Mouse (Mus musculus) midbrain, embryonic 12.5 days (tissue): Measurements from ENCODE around the gene Negr1. TPM values are rescaled to one million over a fixed set of nuclear protein-coding genes. Genes with fewer than 3 reads are reported as not detected.
A peak's percentile ranks its signal among the peaks of the same experiment; 100 is the strongest.

Experiments used
- ATAC-seq: fragments of 200-750 bp; cut with Nextera tagmentation; 2 replicates; pipeline ENCODE4 v1.8.0; 2017; ENCODE audit warnings: low read depth, moderate TSS enrichment, moderate library complexity; ENCODE audit not compliant: low FRiP score
- H3K27ac ChIP-seq: fragments of 300-500 bp; sonication (generic); replicated peaks from 2 replicates; pipeline ENCODE4 v1.5.1; 2016; ENCODE audit warnings: mild to moderate bottlenecking
- H3K27me3 ChIP-seq: fragments of 300-500 bp; sonication (generic); 2 replicates; pipeline ENCODE4 v1.6.1; 2016; ENCODE audit warnings: mild to moderate bottlenecking
- H3K36me3 ChIP-seq: fragments of 300-500 bp; sonication (generic); 2 replicates; pipeline ENCODE4 v1.6.1; 2016
- H3K4me1 ChIP-seq: fragments of 300-500 bp; sonication (generic); 2 replicates; pipeline ENCODE4 v1.6.1; 2016
- H3K4me2 ChIP-seq: fragments of 300-500 bp; sonication (generic); replicated peaks from 2 replicates; pipeline ENCODE4 v1.6.1; 2016; ENCODE audit warnings: mild to moderate bottlenecking, moderate library complexity
- H3K4me3 ChIP-seq: fragments of 300-500 bp; sonication (generic); 2 replicates; pipeline ENCODE4 v1.5.1; 2016; ENCODE audit warnings: mild to moderate bottlenecking
- H3K9ac ChIP-seq: fragments of 300-500 bp; sonication (generic); replicated peaks from 2 replicates; pipeline ENCODE4 v1.6.1; 2016; ENCODE audit warnings: mild to moderate bottlenecking, moderate library complexity
- H3K9me3 ChIP-seq: fragments of 300-500 bp; sonication (generic); 2 replicates; pipeline ENCODE4 v1.6.1; 2016; ENCODE audit warnings: mild to moderate bottlenecking
- WGBS: fragments of 180-500 bp; shearing (Covaris S2); methylation state at CpG from one replicate; pipeline ENCODE4 v1.1.7; 2016; 5-methylcytosine and 5-hydroxymethylcytosine counted together
- polyA plus RNA-seq: library from polyadenylated mRNA; unstranded; fragments of >200 nt; fragmentation: Nextera tagmentation; extraction: Ambion mirVana; gene quantifications from 2 replicates; pipeline ENCODE4 v1.2.1, GENCODE M21; 2016

Gene Negr1
- polyA plus RNA-seq, 1 experiment from 2014 or later: 12.8 TPM

DNA sequence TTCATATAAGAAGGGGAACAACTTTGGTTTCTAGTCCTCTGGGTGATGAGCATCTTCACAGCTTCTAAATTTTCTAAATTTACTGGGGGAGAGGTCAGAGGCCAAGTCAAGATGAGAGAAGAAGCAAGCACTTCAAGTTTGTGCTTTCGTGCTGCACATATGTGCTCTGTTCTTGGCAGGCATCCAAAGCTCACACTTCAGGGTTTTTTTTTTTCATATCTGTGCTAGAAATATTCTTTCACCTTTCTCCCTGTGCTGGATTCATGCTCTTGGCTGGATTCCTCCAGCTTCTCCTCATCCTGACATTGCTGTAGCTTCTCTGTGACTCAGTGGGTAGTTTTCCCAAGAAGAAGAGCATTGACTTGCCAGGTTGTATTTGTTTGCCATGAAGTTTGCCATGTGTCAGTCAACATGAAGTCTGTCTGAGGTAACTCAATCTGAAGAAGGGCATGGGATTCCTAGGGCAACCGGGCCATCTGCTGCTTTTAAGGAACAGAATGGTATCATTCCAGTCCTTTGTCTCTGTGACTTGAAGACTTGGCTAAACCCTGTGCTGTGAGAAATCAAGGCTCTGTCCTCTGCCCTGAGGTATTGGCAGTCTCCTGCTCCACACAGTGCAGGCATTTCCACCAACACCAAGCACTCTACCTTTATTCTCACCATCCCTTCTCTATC lies 204.7 kb downstream of the Negr1 start:
- Histone ChIP-seq H3K27me3 (no peaks in the 10 kb centered on the region), H3K9ac (no peak overlapping the region), H3K4me3 (no peak overlapping the region), H3K9me3 (no peaks in the 10 kb centered on the region), H3K36me3 (no peaks in the 10 kb centered on the region), H3K4me1 (0 out of 2 replicates have a peak, but pooled peaks cover 2% of the 10 kb centered on the region), H3K4me2 (no peak overlapping the region), H3K27ac (no peak overlapping the region)
- 78% methylated on average over 2 of the region's 2 CpGs for WGBS
- no peak for ATAC-seq

DNA sequence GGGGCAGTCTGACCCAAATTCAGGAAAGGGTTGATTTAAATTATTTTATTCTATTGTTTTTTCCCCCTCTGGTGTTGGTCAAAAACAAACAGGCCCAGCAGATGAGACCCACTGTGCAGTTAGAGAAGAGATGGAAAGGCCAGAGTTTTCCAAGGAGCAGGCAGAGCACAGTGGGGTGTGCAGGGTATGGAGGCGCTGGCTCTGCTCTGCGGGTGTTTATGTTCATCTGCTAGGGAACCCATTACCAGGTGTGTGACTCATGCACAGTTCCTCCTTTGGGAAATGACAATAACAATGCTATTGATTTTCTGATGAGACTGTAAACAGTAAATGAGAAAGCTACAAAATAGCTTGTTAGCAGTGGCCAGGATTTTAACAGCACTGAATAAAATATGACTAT lies 210.0 kb downstream of the Negr1 start:
- Histone ChIP-seq H3K27ac (no peak overlapping the region), H3K9me3 (no peaks in the 10 kb centered on the region), H3K27me3 (no peaks in the 10 kb centered on the region), H3K9ac (no peak overlapping the region), H3K4me2 (no peak overlapping the region), H3K4me3 (no peak overlapping the region), H3K36me3 (no peaks in the 10 kb centered on the region), H3K4me1 (0 out of 2 replicates have a peak, but pooled peaks cover 2% of the 10 kb centered on the region)
- no peak for ATAC-seq
- WGBS: 80% methylated on average over 2 of the region's 2 CpGs

DNA sequence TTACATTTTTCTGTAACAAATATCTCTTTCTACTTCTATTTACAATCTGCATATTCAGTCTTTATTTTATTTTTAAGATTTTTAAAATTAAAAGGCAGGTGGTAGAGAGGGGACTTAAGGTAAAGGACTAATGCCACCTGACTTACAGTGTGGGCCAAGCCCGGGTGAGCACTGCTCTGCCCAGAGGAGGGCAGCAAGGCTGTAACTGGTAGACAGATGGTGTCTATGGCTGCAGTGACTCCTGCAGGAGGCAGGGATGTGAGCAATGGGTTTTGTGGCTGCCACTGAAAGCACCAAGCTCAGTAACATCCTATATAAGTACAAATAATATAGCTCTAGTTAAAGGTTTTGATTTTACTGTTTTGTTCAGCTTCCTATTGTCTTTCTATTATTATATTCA lies 210.5 kb downstream of the Negr1 start:
- H3K9ac ChIP-seq: no peak overlapping the region
- H3K4me1 ChIP-seq: 0 out of 2 replicates have a peak, but pooled peaks cover 2% of the 10 kb centered on the region
- no peaks in the 10 kb centered on the region for H3K36me3 ChIP-seq
- no peak overlapping the region for H3K4me2 ChIP-seq
- no peak overlapping the region for H3K27ac ChIP-seq
- H3K27me3 ChIP-seq: no peaks in the 10 kb centered on the region
- no peaks in the 10 kb centered on the region for H3K9me3 ChIP-seq
- peak; percentile 68 for ATAC-seq
- 56% methylated on average over 1 of the region's 1 CpGs for WGBS
- H3K4me3 ChIP-seq: no peak overlapping the region

DNA sequence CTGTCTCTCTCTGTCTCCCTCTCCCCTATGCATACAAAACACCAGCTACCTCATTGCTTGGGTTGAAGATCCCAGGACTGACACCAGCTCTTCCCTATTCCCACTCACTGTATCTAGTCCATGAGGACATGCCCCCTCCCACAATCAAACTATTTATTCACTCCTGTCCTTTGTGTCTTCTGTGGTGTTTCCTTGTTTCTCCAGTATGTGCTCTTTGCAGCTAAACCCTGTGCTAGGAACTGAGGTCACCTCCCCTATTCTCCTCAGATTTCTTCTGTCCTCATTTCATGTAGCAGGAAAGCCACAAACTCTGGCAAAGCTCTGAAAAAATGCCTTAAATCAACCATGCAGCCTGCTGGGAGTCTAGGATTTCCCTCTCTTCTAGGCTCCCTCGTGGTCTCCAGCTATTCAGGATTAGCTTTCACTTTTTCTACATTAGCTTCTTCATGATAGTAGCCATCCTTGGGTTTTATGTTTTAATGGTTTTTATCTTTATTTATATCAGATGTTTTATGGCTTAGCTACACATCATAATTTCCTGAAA lies 222.8 kb downstream of the Negr1 start:
- no peak for ATAC-seq
- Histone ChIP-seq H3K9me3 (no peaks in the 10 kb centered on the region), H3K27me3 (no peaks in the 10 kb centered on the region), H3K4me2 (no peak overlapping the region), H3K4me1 (no peaks in the 10 kb centered on the region), H3K36me3 (no peaks in the 10 kb centered on the region), H3K27ac (no peak overlapping the region), H3K4me3 (no peak overlapping the region), H3K9ac (no peak overlapping the region)
- WGBS: 39% methylated on average over 1 of the region's 1 CpGs

DNA sequence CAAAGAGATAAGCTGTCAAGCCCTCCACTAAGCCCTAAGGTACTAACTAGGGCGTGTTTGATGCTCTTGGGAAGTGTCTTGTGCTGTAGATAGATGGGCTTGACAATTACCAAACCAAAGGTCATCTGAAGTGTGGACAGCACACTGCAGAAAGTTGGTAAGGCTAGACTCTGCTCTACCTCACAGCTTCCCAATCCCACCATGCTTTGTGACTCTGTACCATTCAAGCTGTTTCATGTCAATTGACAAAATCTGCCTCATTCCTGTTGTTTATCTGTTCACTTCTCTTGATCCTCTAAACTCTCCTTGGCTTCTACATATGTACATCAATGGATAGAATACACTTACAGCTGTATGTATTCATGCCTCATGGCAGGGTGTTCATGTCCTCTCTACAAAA lies 224.8 kb downstream of the Negr1 start:
- 85% methylated on average over 1 of the region's 1 CpGs for WGBS
- H3K4me3 ChIP-seq: no peak overlapping the region
- H3K27ac ChIP-seq: no peak overlapping the region
- H3K9ac ChIP-seq: no peak overlapping the region
- no peak for ATAC-seq
- H3K27me3 ChIP-seq: no peaks in the 10 kb centered on the region
- H3K36me3 ChIP-seq: no peaks in the 10 kb centered on the region
- no peaks in the 10 kb centered on the region for H3K4me1 ChIP-seq
- H3K4me2 ChIP-seq: no peak overlapping the region
- H3K9me3 ChIP-seq: no peaks in the 10 kb centered on the region

DNA sequence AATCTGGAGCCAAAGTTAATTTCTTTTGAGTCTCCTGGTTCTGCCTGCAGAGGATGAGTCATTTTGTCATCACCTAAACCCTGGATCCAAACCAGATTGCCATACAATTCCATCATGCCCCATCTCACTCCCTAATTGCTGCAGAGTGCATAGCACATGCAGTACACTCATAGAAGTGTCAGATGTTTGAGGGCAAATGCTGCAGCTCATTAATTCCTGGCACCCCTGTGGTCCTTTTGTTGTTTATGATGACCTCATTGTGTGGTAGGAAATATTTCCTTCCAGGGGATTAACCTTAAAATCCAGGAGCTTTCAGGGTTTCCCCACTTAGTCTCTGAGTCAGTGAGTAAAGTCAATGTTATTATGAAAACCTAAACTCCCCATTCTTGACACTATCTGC lies 229.6 kb downstream of the Negr1 start:
- H3K36me3 ChIP-seq: no peaks in the 10 kb centered on the region
- H3K4me1 ChIP-seq: peaks cover 3% of the 10 kb centered on the region; the same call in 1 of the 2 replicates
- no peak overlapping the region for H3K9ac ChIP-seq
- no peaks in the 10 kb centered on the region for H3K9me3 ChIP-seq
- no peak overlapping the region for H3K4me3 ChIP-seq
- no peak for ATAC-seq
- H3K27ac ChIP-seq: no peak overlapping the region
- no peaks in the 10 kb centered on the region for H3K27me3 ChIP-seq
- H3K4me2 ChIP-seq: no peak overlapping the region

DNA sequence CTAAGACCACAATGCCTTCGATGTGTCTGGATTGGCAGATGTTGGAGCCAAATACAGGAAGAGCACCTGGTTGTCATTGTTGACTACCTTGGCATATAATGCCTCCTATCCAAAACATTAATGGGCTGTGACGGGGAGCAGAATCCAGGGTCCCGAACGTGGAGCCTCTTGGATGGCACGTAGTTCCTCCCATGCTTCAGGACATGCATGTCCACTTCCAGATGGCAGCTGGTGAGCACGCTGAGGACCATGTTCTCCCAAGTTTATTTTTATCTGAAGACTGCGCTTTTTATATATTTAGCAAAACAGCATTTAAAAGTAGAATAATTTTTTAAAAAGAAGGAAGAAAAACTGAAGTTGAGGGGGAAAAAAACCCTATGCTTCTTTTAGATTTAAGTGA lies 231.1 kb downstream of the Negr1 start:
- no peaks in the 10 kb centered on the region for H3K27me3 ChIP-seq
- 92% methylated on average over 7 of the region's 7 CpGs for WGBS
- no peaks in the 10 kb centered on the region for H3K36me3 ChIP-seq
- no peak overlapping the region for H3K9ac ChIP-seq
- no peak overlapping the region for H3K4me3 ChIP-seq
- H3K9me3 ChIP-seq: no peaks in the 10 kb centered on the region
- H3K4me2 ChIP-seq: no peak overlapping the region
- peaks cover 4% of the 10 kb centered on the region; the same call in 1 of the 2 replicates for H3K4me1 ChIP-seq
- ATAC-seq: no peak
- no peak overlapping the region for H3K27ac ChIP-seq

DNA sequence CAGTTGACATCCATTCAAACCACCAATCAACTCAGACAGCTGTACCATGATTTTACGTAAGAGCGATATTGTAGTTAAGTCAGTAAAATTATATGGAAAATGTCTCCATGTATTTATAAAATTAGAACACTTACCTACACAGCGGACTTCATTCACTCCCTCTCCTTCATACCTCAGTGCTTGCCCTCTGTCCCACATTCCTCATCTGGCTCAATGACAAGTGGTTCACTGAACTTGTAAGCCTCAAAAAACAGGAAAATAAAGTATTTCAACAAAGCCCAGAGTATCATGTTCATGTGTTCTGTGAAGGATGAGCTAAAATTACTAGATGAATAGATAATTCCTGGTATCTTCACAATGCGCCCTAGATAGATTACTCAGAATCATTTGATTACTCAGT lies 232.5 kb downstream of the Negr1 start:
- peaks cover 4% of the 10 kb centered on the region; the same call in 1 of the 2 replicates for H3K4me1 ChIP-seq
- ATAC-seq: no peak
- no peak overlapping the region for H3K27ac ChIP-seq

DNA sequence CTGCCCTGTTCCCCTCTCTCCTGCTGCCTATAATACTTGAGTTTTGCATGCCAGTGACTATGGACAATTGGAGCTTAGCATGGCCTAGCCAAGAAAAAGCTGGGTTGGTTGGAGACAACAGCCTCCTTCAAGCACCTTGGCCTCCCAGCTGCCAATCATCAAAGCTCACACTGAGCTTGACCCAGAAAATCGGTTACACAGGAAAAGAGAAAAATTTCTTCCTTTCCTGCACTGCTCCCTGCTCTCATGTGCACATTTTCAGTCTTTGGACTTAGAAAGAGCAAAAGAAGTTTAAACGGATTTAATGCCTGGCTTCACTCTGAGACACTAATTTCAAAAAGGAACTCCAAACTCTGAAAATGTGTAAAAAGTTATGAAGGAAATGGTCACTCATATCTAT lies 233.0 kb downstream of the Negr1 start:
- H3K4me2 ChIP-seq: no peak overlapping the region
- H3K27me3 ChIP-seq: no peaks in the 10 kb centered on the region
- no peak overlapping the region for H3K9ac ChIP-seq
- no peaks in the 10 kb centered on the region for H3K36me3 ChIP-seq
- ATAC-seq: no peak
- H3K27ac ChIP-seq: no peak overlapping the region
- peaks cover 4% of the 10 kb centered on the region; the same call in 1 of the 2 replicates for H3K4me1 ChIP-seq
- no peaks in the 10 kb centered on the region for H3K9me3 ChIP-seq
- no peak overlapping the region for H3K4me3 ChIP-seq
- WGBS: 40% methylated on average over 2 of the region's 2 CpGs

More for the DNA sequence above, 232.5 kb downstream of the Negr1 start:
- no peaks in the 10 kb centered on the region for H3K27me3 ChIP-seq
- no peak overlapping the region for H3K4me2 ChIP-seq
- H3K36me3 ChIP-seq: no peaks in the 10 kb centered on the region
- no peak overlapping the region for H3K4me3 ChIP-seq
- H3K9ac ChIP-seq: no peak overlapping the region
- no peaks in the 10 kb centered on the region for H3K9me3 ChIP-seq
- 91% methylated on average over 4 of the region's 4 CpGs for WGBS

DNA sequence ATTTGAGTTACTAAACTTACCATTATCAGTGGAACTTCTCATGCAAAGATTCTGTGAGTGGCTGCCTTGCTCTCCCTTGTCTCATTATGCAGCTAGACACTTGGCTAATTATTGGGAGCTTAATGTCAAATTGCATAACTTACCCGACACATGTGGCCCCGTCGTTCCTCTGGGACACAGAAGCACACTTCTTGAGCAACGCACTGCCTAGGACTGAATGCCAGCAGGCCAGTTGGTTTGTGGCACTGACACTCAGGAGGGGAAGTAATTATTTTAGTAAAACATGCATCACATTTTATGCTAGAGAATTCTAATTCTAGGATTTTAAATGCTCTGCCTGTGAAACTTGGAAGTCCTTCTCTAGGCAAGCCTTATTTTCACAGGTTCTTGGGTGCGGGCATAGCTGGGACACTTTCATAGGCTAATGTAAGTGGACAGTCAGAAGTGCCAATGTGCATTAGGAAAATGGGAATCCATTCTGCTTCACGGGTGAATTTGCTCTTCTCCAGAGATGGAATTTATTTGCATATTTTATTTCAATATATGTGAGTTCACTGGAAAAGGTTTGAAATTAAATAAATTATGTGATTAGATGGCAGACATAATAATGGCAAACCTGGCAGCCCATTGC lies 234.6 kb downstream of the Negr1 start:
- H3K9me3 ChIP-seq: no peaks in the 10 kb centered on the region
- no peak overlapping the region for H3K4me3 ChIP-seq
- ATAC-seq: peak; percentile 49; the same call in 1 of the 2 replicates
- no peak overlapping the region for H3K27ac ChIP-seq
- H3K9ac ChIP-seq: no peak overlapping the region
- peaks cover 4% of the 10 kb centered on the region; the same call in 1 of the 2 replicates for H3K4me1 ChIP-seq
- H3K27me3 ChIP-seq: no peaks in the 10 kb centered on the region
- no peaks in the 10 kb centered on the region for H3K36me3 ChIP-seq
- no peak overlapping the region for H3K4me2 ChIP-seq
- WGBS: 68% methylated on average over 6 of the region's 6 CpGs

DNA sequence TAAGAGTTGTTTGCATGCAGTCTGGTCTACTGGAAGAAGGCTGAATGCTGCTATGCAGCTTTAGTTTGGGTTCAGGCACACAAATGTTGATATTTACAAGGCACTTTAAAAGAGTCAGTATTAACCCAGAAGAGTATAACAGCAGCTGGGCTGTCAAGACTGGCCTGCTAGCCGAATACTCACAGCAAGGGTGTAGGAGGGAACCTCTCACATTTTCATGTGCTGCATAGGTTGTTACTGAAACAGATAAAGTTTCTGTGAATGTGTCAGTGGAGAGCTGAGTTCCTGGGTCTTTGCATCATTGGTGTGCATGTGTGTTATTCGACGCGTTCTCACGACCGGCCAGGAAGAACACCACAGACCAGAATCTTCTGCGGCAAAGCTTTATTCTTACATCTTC lies 237.6 kb downstream of the Negr1 start:
- no peak overlapping the region for H3K9ac ChIP-seq
- no peaks in the 10 kb centered on the region for H3K9me3 ChIP-seq
- ATAC-seq: no peak
- H3K4me2 ChIP-seq: no peak overlapping the region
- 94% methylated on average over 7 of the region's 7 CpGs for WGBS
- H3K27me3 ChIP-seq: no peaks in the 10 kb centered on the region
- H3K4me1 ChIP-seq: peaks cover 4% of the 10 kb centered on the region; the same call in 1 of the 2 replicates
- H3K36me3 ChIP-seq: no peaks in the 10 kb centered on the region
- H3K4me3 ChIP-seq: no peak overlapping the region
- no peak overlapping the region for H3K27ac ChIP-seq

DNA sequence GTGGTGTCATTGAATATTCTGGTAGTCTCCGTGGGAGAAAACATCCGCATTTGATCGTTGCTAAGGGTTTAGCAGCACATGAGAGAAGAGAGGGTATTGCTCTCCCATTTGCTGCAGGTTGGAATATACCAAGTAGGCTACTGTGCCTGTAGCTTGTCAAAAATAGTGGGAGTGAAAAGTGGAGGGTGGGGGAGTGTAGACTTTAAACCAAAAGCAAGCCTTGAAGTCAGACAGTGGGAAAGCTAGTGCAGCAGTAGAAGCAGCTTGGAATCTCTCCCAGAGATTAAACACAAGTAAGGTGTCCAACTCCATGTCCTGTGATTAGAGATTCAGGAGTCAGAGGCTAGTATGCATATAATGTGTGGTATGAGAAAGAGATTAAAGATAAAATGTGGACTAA lies 248.2 kb downstream of the Negr1 start:
- WGBS: 88% methylated on average over 3 of the region's 3 CpGs

More for the DNA sequence above, 248.2 kb downstream of the Negr1 start:
- no peak overlapping the region for H3K4me3 ChIP-seq
- no peak for ATAC-seq
- H3K36me3 ChIP-seq: no peaks in the 10 kb centered on the region
- H3K9ac ChIP-seq: no peak overlapping the region
- no peak overlapping the region for H3K27ac ChIP-seq
- no peaks in the 10 kb centered on the region for H3K9me3 ChIP-seq
- H3K4me1 ChIP-seq: peaks cover 10% of the 10 kb centered on the region
- H3K27me3 ChIP-seq: no peaks in the 10 kb centered on the region
- no peak overlapping the region for H3K4me2 ChIP-seq
